Mouse (Mus musculus) cerebellum, adult 2 months (tissue): ENCODE results near the gene Gm11213. TPM values are rescaled to one million over a fixed set of nuclear protein-coding genes. Genes with fewer than 3 reads are reported as not detected.

Experiments used
- DNase-seq, 2 experiments: peaks; one replicate each; pipeline ENCODE4 v3.0.0; 2021
- H3K27ac ChIP-seq: fragments of 200-500 bp; 2 replicates; pipeline ENCODE4 v1.5.1; 2012; ENCODE audit warnings: low read length, control low read depth, inconsistent platforms; ENCODE audit not compliant: insufficient read depth
- H3K27me3 ChIP-seq: fragments of 200-500 bp; 2 replicates; pipeline ENCODE4 v1.6.1; 2012; ENCODE audit warnings: inconsistent platforms, mild to moderate bottlenecking, low read length, moderate library complexity; ENCODE audit not compliant: control insufficient read depth, insufficient read depth
- H3K4me1 ChIP-seq: fragments of 200-500 bp; 2 replicates; pipeline ENCODE4 v1.6.1; 2011; ENCODE audit warnings: low read length; ENCODE audit not compliant: control insufficient read depth, insufficient read depth
- H3K4me3 ChIP-seq: fragments of 200-500 bp; replicated peaks from 2 replicates; pipeline ENCODE3; 2011; ENCODE audit warnings: mild to moderate bottlenecking, low read depth, low read length, control low read depth; ENCODE audit not compliant: insufficient read depth
- CTCF ChIP-seq: fragments of 200-500 bp; IDR thresholded peaks from 2 replicates; pipeline ENCODE4 v1.5.1; 2011; ENCODE audit warnings: low read depth, mild to moderate bottlenecking, control low read depth, low read length, moderate library complexity, borderline replicate concordance; ENCODE audit not compliant: insufficient read depth
- POLR2A ChIP-seq: fragments of 200-500 bp; IDR thresholded peaks from 2 replicates; pipeline ENCODE4 v1.6.1; 2011; ENCODE audit warnings: low read length, control low read depth, borderline replicate concordance; ENCODE audit not compliant: insufficient read depth
- WGBS: fragments of 180-500 bp; shearing (Covaris S2); methylation state at CpG from one replicate; pipeline ENCODE4 v1.1.7; 2018; 5-methylcytosine and 5-hydroxymethylcytosine counted together
- polyA plus RNA-seq: library from polyadenylated mRNA; depleted of rRNA; stranded (reverse); fragments of >200 nt; gene quantifications from 2 replicates; pipeline ENCODE4 v1.2.3, GENCODE M21; 2012; rRNA removed

Gm11213 gene
- polyA plus RNA-seq, 1 experiment: not detected

DNA sequence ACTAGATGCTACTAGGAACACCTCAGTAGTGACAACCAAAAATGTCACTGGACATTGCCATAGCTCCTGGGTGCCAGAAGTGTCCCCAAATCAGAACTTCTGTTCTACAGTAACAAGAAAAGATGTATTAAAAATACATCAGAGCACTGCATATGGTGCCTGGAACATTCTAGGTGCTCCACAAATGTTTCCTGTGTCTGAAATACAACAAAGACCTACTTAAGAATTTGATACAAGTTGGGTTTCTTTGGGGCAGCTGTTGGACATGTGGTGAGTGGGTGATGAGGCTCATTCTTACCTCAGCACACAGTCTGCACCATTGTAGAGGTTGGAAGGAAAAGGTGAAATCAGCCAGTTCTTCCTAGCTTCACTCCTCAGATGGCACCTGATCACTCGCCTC, 52.2 kb downstream of the Gm11213 start:
- Histone ChIP-seq H3K4me3 (no peak overlapping the region), H3K27me3 (no peaks in the 10 kb centered on the region), H3K4me1 (peaks cover 7% of the 10 kb centered on the region), H3K27ac (no peak overlapping the region)
- no peak for TF ChIP-seq POLR2A
- TF ChIP-seq CTCF: no peak
- DNase-seq: no peak
- 84% methylated on average over 1 of the region's 1 CpGs for WGBS

GRCm38 (mm10) chr4:63550908-63551307, 54.2 kb downstream of the Gm11213 start:
- Histone ChIP-seq H3K4me3 (no peak overlapping the region), H3K4me1 (peaks cover 6% of the 10 kb centered on the region), H3K27ac (no peak overlapping the region), H3K27me3 (no peaks in the 10 kb centered on the region)
- no peak for DNase-seq
- WGBS: 92% methylated on average over 3 of the region's 3 CpGs
- TF ChIP-seq POLR2A (no peak), CTCF (no peak)

- TF ChIP-seq CTCF (no peak), POLR2A (no peak)
- 54% methylated on average over 3 of the region's 3 CpGs for WGBS
- H3K27ac ChIP-seq: no peak overlapping the region
- no peak overlapping the region for H3K4me3 ChIP-seq
- DNase-seq: no peak
- no peaks in the 10 kb centered on the region for H3K27me3 ChIP-seq
- H3K4me1 ChIP-seq: peaks cover 10% of the 10 kb centered on the region
Measured at GRCm38 (mm10) chr4:63548491-63548890, 56.6 kb downstream of the Gm11213 start.

DNA sequence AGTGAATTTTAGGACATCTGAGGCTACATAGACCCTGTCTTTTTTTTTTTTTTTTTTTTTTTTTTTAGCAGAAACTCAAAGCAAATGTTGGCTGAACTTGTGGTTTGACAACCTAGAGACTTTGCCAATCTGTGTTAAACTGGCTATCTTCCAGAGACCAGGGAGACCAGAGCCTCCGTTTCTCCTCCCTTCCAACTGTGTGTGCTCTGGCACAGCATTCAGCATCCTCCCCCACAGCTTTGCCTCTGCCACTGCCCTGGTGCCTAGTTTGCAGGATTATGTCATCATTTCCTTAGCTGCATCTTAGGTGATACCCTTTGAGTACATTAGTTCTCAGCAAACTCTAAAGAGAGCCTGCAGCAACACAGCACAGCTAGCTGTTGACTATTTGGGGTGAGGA, 57.3 kb downstream of the Gm11213 start:
- H3K4me1 ChIP-seq: peaks cover 10% of the 10 kb centered on the region
- TF ChIP-seq CTCF (no peak), POLR2A (no peak)
- H3K27me3 ChIP-seq: no peaks in the 10 kb centered on the region
- no peak overlapping the region for H3K27ac ChIP-seq
- H3K4me3 ChIP-seq: no peak overlapping the region
- DNase-seq: peak; percentile 15 to 47
- WGBS: 5% methylated on average over 1 of the region's 1 CpGs

Other genes with a start within 250 kb of the Gm11213 start
- gene Orm3, start 249.1 kb downstream of the Gm11213 start, polyA plus RNA-seq: 0.14 TPM in 1 of 2 replicates, not detected in the other
- not detected in 2 replicates for gene Orm2, start 242.8 kb downstream of the Gm11213 start, polyA plus RNA-seq
- 1.9 TPM in 2 replicates for gene Akna, start 201.9 kb downstream of the Gm11213 start, polyA plus RNA-seq
- 91.9 and 101 TPM in 2 replicates for gene Whrn, start 109.3 kb downstream of the Gm11213 start, polyA plus RNA-seq
- gene Atp6v1g1, start 60.5 kb downstream of the Gm11213 start, polyA plus RNA-seq: 148 and 154 TPM in 2 replicates
- gene Tmem268, start 46.5 kb downstream of the Gm11213 start, polyA plus RNA-seq: 11.8 and 12.3 TPM in 2 replicates
- gene Tex48, start 17.2 kb upstream of the Gm11213 start, polyA plus RNA-seq: not detected in 2 replicates
- gene Gm11214, start 58.1 kb upstream of the Gm11213 start, polyA plus RNA-seq: not detected in 2 replicates
- 0.03 TPM in 2 replicates for gene Tnfsf15, start 139.9 kb upstream of the Gm11213 start, polyA plus RNA-seq